Mouse (Mus musculus) left cerebral cortex, adult 9 months (tissue): ENCODE results near the gene Tmc8.
A peak's percentile ranks its signal among the peaks of the same experiment; 100 is the strongest.
"Not testable (repeated sequence)": the region's sequence is repeated elsewhere in the genome, so short reads cannot be mapped to it uniquely, and the experiment has no call there.

ENCODE experiments used
- DNase-seq, 2 experiments: peaks; one replicate each; pipeline ENCODE4 v3.0.0; 2022; ENCODE audit warnings: low spot score in 2 of 2

The Tmc8 gene

GRCm38 (mm10) chr11:117772352-117772751, 9.5 kb upstream of the Tmc8 start:
- DNase-seq, result no peak

GRCm38 (mm10) chr11:117774925-117775324, 7.0 kb upstream of the Tmc8 start:
- DNase-seq, result no peak

- DNase-seq, result no peak
These were observed 6.3 kb upstream of the Tmc8 start for GRCm38 (mm10) chr11:117775540-117775939.

- no peak for DNase-seq
These were observed 5.6 kb upstream of the Tmc8 start for GRCm38 (mm10) chr11:117776085-117776792.

GRCm38 (mm10) chr11:117777111-117777510, 4.8 kb upstream of the Tmc8 start:
- DNase-seq, result no peak

GRCm38 (mm10) chr11:117778031-117778430, 3.8 kb upstream of the Tmc8 start:
- no peak for DNase-seq

GRCm38 (mm10) chr11:117778851-117779433, 2.9 kb upstream of the Tmc8 start:
- no peak for DNase-seq

GRCm38 (mm10) chr11:117779434-117780198, 2.3 kb upstream of the Tmc8 start:
- DNase-seq, result peak in 1 of 2 experiments; percentile 51

- DNase-seq, result no peak
These were observed 1.7 kb upstream of the Tmc8 start for GRCm38 (mm10) chr11:117780199-117780515.

- DNase-seq, result peak in 1 of 2 experiments; percentile 56
These were observed 1.2 kb upstream of the Tmc8 start for GRCm38 (mm10) chr11:117780582-117781111.

- DNase-seq, result no peak
These were observed 566 bp upstream of the Tmc8 start for GRCm38 (mm10) chr11:117781199-117781821.

- no peak for DNase-seq
These were observed 794 bp downstream of the Tmc8 start for GRCm38 (mm10) chr11:117782705-117783034.

GRCm38 (mm10) chr11:117783089-117783488, 1.2 kb downstream of the Tmc8 start:
- peak in 1 of 2 experiments; percentile 57 for DNase-seq

GRCm38 (mm10) chr11:117783683-117784309, 1.9 kb downstream of the Tmc8 start:
- DNase-seq, result no peak

GRCm38 (mm10) chr11:117786294-117786693, 4.4 kb downstream of the Tmc8 start:
- DNase-seq, result peak in 1 of 2 experiments; percentile 67

- not testable (repeated sequence) for DNase-seq
These were observed 6.6 kb downstream of the Tmc8 start for GRCm38 (mm10) chr11:117788481-117788880.

- peak in 1 of 2 experiments; percentile 69 for DNase-seq
These were observed 8.4 kb downstream of the Tmc8 start for GRCm38 (mm10) chr11:117790286-117790685.

- no peak for DNase-seq
These were observed 9.0 kb downstream of the Tmc8 start for GRCm38 (mm10) chr11:117790703-117791440.

- no peak for DNase-seq
These were observed 9.5 kb downstream of the Tmc8 start for GRCm38 (mm10) chr11:117791441-117791761.

GRCm38 (mm10) chr11:117792281-117792888, 10.5 kb downstream of the Tmc8 start:
- DNase-seq, result no peak

- DNase-seq, result no peak
These were observed 12.2 kb downstream of the Tmc8 start for GRCm38 (mm10) chr11:117794035-117794551.
